Mouse (Mus musculus): ENCODE measurements at regions not wholly inside any gene's neighbourhood (a gene's known extent, or its start where the extent isn't known, plus 50 kb on each side); places are given as distances from the start of the nearest gene placed in this dataset.
A peak's percentile ranks its signal among the peaks of the same experiment; 100 is the strongest.

GRCm38 (mm10) chr5:69954426-69954825, 362.3 kb upstream of the Gnpda2 start:
- TF ChIP-seq POLR2A (IDR thresholded peaks at IDR 0.05; ENCODE audit: extremely low read depth, insufficient read depth, low read length) (no peak), CTCF (IDR thresholded peaks at IDR 0.05; ENCODE audit: low read depth, low read length) (no peak)
- Histone ChIP-seq H3K27ac (replicated peaks; ENCODE audit: insufficient read depth, low read depth, low read length) (no peak overlapping the region), H3K4me1 (ENCODE audit: control insufficient read depth, insufficient read depth, low read length) (no peaks in the 10 kb centered on the region), H3K9ac (ENCODE audit: low read depth, low read length) (no peak overlapping the region), H3K27me3 (ENCODE audit: control insufficient read depth, insufficient read depth, low read length) (no peaks in the 10 kb centered on the region), H3K4me3 (ENCODE audit: insufficient read depth, low read depth, low read length) (no peak overlapping the region), H3K36me3 (ENCODE audit: control insufficient read depth, insufficient read depth, low read length) (no peaks in the 10 kb centered on the region), H3K79me2 (ENCODE audit: control insufficient read depth, insufficient read depth, low read length) (no peaks in the 10 kb centered on the region)
- 61% methylated on average over 2 of the region's 2 CpGs for WGBS
- no peak for DNase-seq (ENCODE audit: extremely low read depth, low read depth, low spot score)

DNA sequence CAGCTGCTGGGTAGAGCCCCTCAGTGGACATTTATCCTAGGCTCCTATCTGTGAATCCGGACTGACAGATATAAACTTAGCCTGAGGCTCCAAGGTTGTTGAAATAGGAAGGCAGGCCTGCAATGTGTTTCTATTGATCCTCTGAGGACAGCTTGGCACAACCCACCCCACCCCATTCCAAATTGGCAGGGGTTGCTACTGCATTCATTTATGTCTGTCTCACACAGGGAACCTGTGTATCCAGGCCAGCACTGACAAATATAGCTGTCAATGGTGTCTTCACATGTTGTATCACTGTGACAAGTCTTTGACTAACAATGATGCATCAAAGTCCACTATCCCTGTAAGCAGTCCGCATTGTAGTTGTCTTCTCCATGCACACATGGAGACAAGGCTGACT, 339.3 kb upstream of the Gnpda2 start:
- H3K27me3 ChIP-seq (ENCODE audit: control insufficient read depth, insufficient read depth, low read length): no peaks in the 10 kb centered on the region
- no peaks in the 10 kb centered on the region for H3K79me2 ChIP-seq (ENCODE audit: control insufficient read depth, insufficient read depth, low read length)
- H3K27ac ChIP-seq (replicated peaks; ENCODE audit: insufficient read depth, low read depth, low read length): no peak overlapping the region
- H3K9ac ChIP-seq (ENCODE audit: low read depth, low read length): no peak overlapping the region
- DNase-seq (ENCODE audit: extremely low read depth, low read depth, low spot score): peak; percentile 2
- 79% methylated on average over 2 of the region's 2 CpGs for WGBS
- no peak overlapping the region for H3K4me3 ChIP-seq (ENCODE audit: insufficient read depth, low read depth, low read length)
- no peaks in the 10 kb centered on the region for H3K36me3 ChIP-seq (ENCODE audit: control insufficient read depth, insufficient read depth, low read length)
- no peaks in the 10 kb centered on the region for H3K4me1 ChIP-seq (ENCODE audit: control insufficient read depth, insufficient read depth, low read length)
- TF ChIP-seq CTCF (IDR thresholded peaks at IDR 0.05; ENCODE audit: low read depth, low read length) (no peak), POLR2A (IDR thresholded peaks at IDR 0.05; ENCODE audit: extremely low read depth, insufficient read depth, low read length) (no peak)
